ENCODE assay signal across 9 mouse cellular contexts in genomic region chr12:33220509-33221051, GRCm38 (mm10).
DNase-seq lines count a peak whose midpoint lies in the region; ATAC-seq and TF ChIP-seq lines count a peak whose summit lies in the region.
"Had no signal": no experiment of that assay in that cellular context is flagged by ENCODE, and none has a peak within 500 bp of the region (broad histone marks: within the 10 kb centered on the region; RNA-seq: fewer than 3 reads in every experiment).

No protein-coding gene starts in this region.

- no peak for TF ChIP-seq CTCF in heart, postnatal 0 days (IDR thresholded peaks at IDR 0.05; ENCODE audit: low read depth)
- TF ChIP-seq CTCF in stomach, postnatal 0 days (IDR thresholded peaks at IDR 0.05; ENCODE audit: low read depth): no peak

- no peak overlapping the region for H3K9ac ChIP-seq in embryonic facial prominence, embryonic 13.5 days
- H3K9ac ChIP-seq in heart, postnatal 0 days (replicated peaks; ENCODE audit: low read depth, low read length): no peak overlapping the region
- no peak overlapping the region for H3K9ac ChIP-seq in midbrain, embryonic 11.5 days (ENCODE audit: low read length)
- H3K9ac ChIP-seq in stomach, postnatal 0 days (ENCODE audit: low read length): no peak overlapping the region

- no peak overlapping the region for H3K4me2 ChIP-seq in embryonic facial prominence, embryonic 13.5 days
- peak overlapping the region; percentile 58 for H3K4me2 ChIP-seq in heart, postnatal 0 days (ENCODE audit: low read depth, low read length)
- no peak overlapping the region for H3K4me2 ChIP-seq in midbrain, embryonic 11.5 days
- H3K4me2 ChIP-seq in stomach, postnatal 0 days (replicated peaks; ENCODE audit: low read depth): peak overlapping the region; percentile 15; the same call in 1 of the 2 replicates

- TF ChIP-seq EP300 in heart, postnatal 0 days (IDR thresholded peaks at IDR 0.05; ENCODE audit: low read depth): no peak
- no peak for TF ChIP-seq EP300 in stomach, postnatal 0 days (optimal IDR thresholded peaks at IDR 0.05)

- 0 out of 2 replicates have a peak, but pooled peaks cover 23% of the 10 kb centered on the region for H3K36me3 ChIP-seq in embryonic facial prominence, embryonic 13.5 days
- peaks cover 26% of the 10 kb centered on the region for H3K36me3 ChIP-seq in embryonic facial prominence, embryonic 10.5 days (replicated peaks)
- peaks cover 4% of the 10 kb centered on the region; the same call in 1 of the 2 replicates for H3K36me3 ChIP-seq in heart, postnatal 0 days (replicated peaks; ENCODE audit: control insufficient read depth, insufficient read depth, low read length)
- no peaks in the 10 kb centered on the region; the same call in 1 of the 2 replicates for H3K36me3 ChIP-seq in midbrain, embryonic 11.5 days (ENCODE audit: control insufficient read depth, insufficient read depth, low read length)
- H3K36me3 ChIP-seq in stomach, postnatal 0 days (ENCODE audit: control insufficient read depth, insufficient read depth, low read length): no peaks in the 10 kb centered on the region

- H3K27me3 ChIP-seq in embryonic facial prominence, embryonic 13.5 days: no peaks in the 10 kb centered on the region
- no peaks in the 10 kb centered on the region for H3K27me3 ChIP-seq in embryonic facial prominence, embryonic 10.5 days (replicated peaks; ENCODE audit: low read depth, poor library complexity, severe bottlenecking)
- peaks cover 37% of the 10 kb centered on the region for H3K27me3 ChIP-seq in heart, postnatal 0 days (ENCODE audit: control insufficient read depth, insufficient read depth, low read length)
- no peaks in the 10 kb centered on the region for H3K27me3 ChIP-seq in midbrain, embryonic 11.5 days (ENCODE audit: control insufficient read depth, insufficient read depth, low read length)
- H3K27me3 ChIP-seq in stomach, postnatal 0 days (ENCODE audit: control insufficient read depth, insufficient read depth, low read length): no peaks in the 10 kb centered on the region

- no peak overlapping the region for H3K4me3 ChIP-seq in embryonic facial prominence, embryonic 13.5 days
- no peak overlapping the region for H3K4me3 ChIP-seq in embryonic facial prominence, embryonic 10.5 days
- peak overlapping the region; percentile 17 for H3K4me3 ChIP-seq in heart, postnatal 0 days (ENCODE audit: low read depth, low read length)
- H3K4me3 ChIP-seq in midbrain, embryonic 11.5 days (ENCODE audit: low read depth, low read length): no peak overlapping the region
- H3K4me3 ChIP-seq in stomach, postnatal 0 days (ENCODE audit: low read depth, low read length): no peak overlapping the region

- 0 out of 2 replicates have a peak, but pooled peaks have one; percentile 38 for ATAC-seq in embryonic facial prominence, embryonic 13.5 days (ENCODE audit: insufficient number of reproducible peaks, insufficient read depth, low FRiP score, low TSS enrichment, low read depth)
- peak; percentile 85 for ATAC-seq in erythroblast, adult 5-6 weeks (replicated peaks; ENCODE audit: low FRiP score, poor library complexity, severe bottlenecking)
- ATAC-seq in heart, postnatal 0 days (ENCODE audit: insufficient read depth, low read depth): peak; percentile 76
- ATAC-seq in midbrain, embryonic 11.5 days (ENCODE audit: low FRiP score): peak; percentile 31; the same call in 1 of the 2 replicates
- peak; percentile 88 for ATAC-seq in stomach, postnatal 0 days (ENCODE audit: low FRiP score, low TSS enrichment)

- no peak overlapping the region; the same call in 1 of the 2 replicates for H3K27ac ChIP-seq in embryonic facial prominence, embryonic 13.5 days
- no peak overlapping the region for H3K27ac ChIP-seq in embryonic facial prominence, embryonic 10.5 days (replicated peaks)
- peak overlapping the region; percentile 39; the same call in 1 of the 2 replicates for H3K27ac ChIP-seq in heart, postnatal 0 days (ENCODE audit: low read depth)
- H3K27ac ChIP-seq in midbrain, embryonic 11.5 days (ENCODE audit: low read depth, low read length): peak overlapping the region; percentile 40; the same call in 1 of the 2 replicates
- peak overlapping the region; percentile 53 for H3K27ac ChIP-seq in stomach, postnatal 0 days (replicated peaks)
- H3K27ac ChIP-seq: macrophage had no signal

- H3K9me3 ChIP-seq in embryonic facial prominence, embryonic 13.5 days: no peaks in the 10 kb centered on the region
- no peaks in the 10 kb centered on the region for H3K9me3 ChIP-seq in embryonic facial prominence, embryonic 10.5 days
- no peaks in the 10 kb centered on the region for H3K9me3 ChIP-seq in heart, postnatal 0 days (replicated peaks; ENCODE audit: control insufficient read depth, low read length)
- H3K9me3 ChIP-seq in midbrain, embryonic 11.5 days (ENCODE audit: control insufficient read depth, low read length): no peaks in the 10 kb centered on the region
- H3K9me3 ChIP-seq in stomach, postnatal 0 days (ENCODE audit: control insufficient read depth, low read length): no peaks in the 10 kb centered on the region

- H3K4me1 ChIP-seq in embryonic facial prominence, embryonic 13.5 days: peaks cover 16% of the 10 kb centered on the region
- H3K4me1 ChIP-seq in embryonic facial prominence, embryonic 10.5 days: peaks cover 22% of the 10 kb centered on the region
- peaks cover 12% of the 10 kb centered on the region for H3K4me1 ChIP-seq in heart, postnatal 0 days (ENCODE audit: control insufficient read depth, insufficient read depth)
- peaks cover 18% of the 10 kb centered on the region for H3K4me1 ChIP-seq in midbrain, embryonic 11.5 days (ENCODE audit: control insufficient read depth, insufficient read depth, low read length)
- H3K4me1 ChIP-seq in stomach, postnatal 0 days (replicated peaks; ENCODE audit: control insufficient read depth, insufficient read depth): peaks cover 2% of the 10 kb centered on the region

- no peak for DNase-seq in embryonic facial prominence, embryonic 10.5 days (ENCODE audit: low spot score)
- peak; percentile 67 for DNase-seq in heart, postnatal 0 days (ENCODE audit: low spot score)
- peak; percentile 42 to 79 for DNase-seq in left cerebral cortex, adult 9 months (ENCODE audit: low spot score in 2 of 2)
- no peak for DNase-seq in midbrain, embryonic 11.5 days (ENCODE audit: low spot score, missing footprints)
- peak; percentile 88 for DNase-seq in stomach, postnatal 0 days (ENCODE audit: low spot score)
- DNase-seq in gastrocnemius, postnatal 25 days: no peak

- 78% methylated on average over 11 of the region's 11 CpGs for WGBS in embryonic facial prominence, embryonic 13.5 days
- WGBS in embryonic facial prominence, embryonic 10.5 days: 84% methylated on average over 11 of the region's 11 CpGs
- WGBS in heart, postnatal 0 days: 7% methylated on average over 11 of the region's 11 CpGs
- 73% methylated on average over 11 of the region's 11 CpGs for WGBS in midbrain, embryonic 11.5 days
- 45% methylated on average over 11 of the region's 11 CpGs for WGBS in stomach, postnatal 0 days

Comparison
In these comparisons a context has a peak if more than half of its experiments do, and no peak if none do; other contexts are left out.
1. ATAC-seq: peak in every context shown above with its lines; median percentile 88 in stomach, postnatal 0 days; 85 in erythroblast, adult 5-6 weeks; 76 in heart, postnatal 0 days; 38 in embryonic facial prominence, embryonic 13.5 days; 31 in midbrain, embryonic 11.5 days.
2. H3K27ac ChIP-seq: peak in heart, postnatal 0 days (single experiment), midbrain, embryonic 11.5 days (single experiment) and stomach, postnatal 0 days (single experiment); none in embryonic facial prominence, embryonic 13.5 days (single experiment) and embryonic facial prominence, embryonic 10.5 days (single experiment).
3. H3K4me2 ChIP-seq: peak in heart, postnatal 0 days (single experiment) and stomach, postnatal 0 days (single experiment); none in embryonic facial prominence, embryonic 13.5 days (single experiment) and midbrain, embryonic 11.5 days (single experiment).
4. DNase-seq: peak in heart, postnatal 0 days (single experiment), left cerebral cortex, adult 9 months (2 of 2) and stomach, postnatal 0 days (single experiment); none in embryonic facial prominence, embryonic 10.5 days (single experiment), midbrain, embryonic 11.5 days (single experiment) and gastrocnemius, postnatal 25 days (single experiment).